Mouse (Mus musculus) neural tube, embryonic 10.5 days (tissue): ENCODE measurements around the gene Pelp1.
"Not testable (repeated sequence)": the region's sequence is repeated elsewhere in the genome, so short reads cannot be mapped to it uniquely, and the experiment has no call there.

ENCODE experiments used
- DNase-seq: peaks from one replicate; pipeline ENCODE4 v3.0.0-alpha.2; 2017; ENCODE audit warnings: low spot score; ENCODE audit errors: extremely low spot score

The Pelp1 gene

GRCm38 (mm10) chr11:70426598-70426997 lies 16.8 kb upstream of the Pelp1 start:
- not testable (repeated sequence) for DNase-seq

DNA sequence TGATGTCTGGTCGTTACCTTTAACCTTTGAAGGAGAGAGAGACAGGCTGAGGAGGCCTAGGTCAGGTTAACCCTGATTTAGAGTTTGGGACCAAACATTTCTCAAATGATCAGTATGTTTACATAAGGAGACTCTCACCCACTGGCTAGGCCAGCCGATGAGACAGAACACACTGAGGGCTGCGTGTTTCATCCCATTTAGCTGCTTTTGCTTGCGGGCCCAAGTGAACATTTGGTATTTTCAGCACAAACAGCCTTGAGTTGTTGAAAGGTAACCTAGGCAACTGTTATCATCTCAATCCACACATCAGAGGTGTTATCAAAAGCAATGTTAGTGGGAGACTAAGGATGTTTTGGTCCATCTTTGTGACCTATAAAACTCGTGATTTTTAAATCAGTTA lies 9.7 kb upstream of the Pelp1 start:
- no peak for DNase-seq

DNA sequence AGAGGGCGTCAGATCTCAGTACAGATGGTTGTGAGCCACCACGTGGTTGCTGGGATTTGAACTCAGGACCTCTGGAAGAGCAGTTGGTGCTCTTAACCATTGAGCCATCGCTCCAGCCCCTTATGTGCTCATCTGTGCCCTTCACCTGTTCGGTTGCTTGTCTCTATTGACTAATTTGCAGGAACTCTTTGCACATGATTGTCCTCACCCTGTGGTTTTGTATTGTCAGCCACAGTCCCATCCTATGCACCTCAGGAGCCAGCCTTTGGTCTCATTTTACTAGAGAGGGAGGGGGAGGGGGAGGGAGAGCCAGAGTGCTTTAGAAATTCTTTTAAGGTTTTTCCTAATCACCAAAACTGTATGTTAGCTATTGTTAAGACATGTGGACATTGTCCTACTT lies 8.4 kb upstream of the Pelp1 start:
- DNase-seq = no peak

DNA sequence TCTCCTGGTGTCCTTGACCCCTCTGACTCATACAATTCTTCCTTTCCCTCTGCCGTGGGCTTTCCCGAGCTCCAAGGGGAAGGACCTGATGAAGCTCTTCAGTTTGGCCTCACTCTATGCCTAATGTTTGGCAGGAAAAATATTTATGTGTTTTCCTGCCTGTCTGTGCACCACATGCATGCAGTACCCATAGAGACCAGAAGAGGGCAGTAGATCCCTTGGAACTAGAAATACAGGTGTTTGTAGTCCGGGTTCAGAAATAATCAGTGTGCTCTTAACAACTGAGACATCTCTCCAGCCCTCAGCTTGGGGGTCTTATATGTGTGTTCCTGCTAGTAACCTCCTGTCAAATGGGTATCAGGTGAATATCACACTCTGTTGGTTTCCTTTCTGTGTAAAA lies 4.1 kb upstream of the Pelp1 start:
- peak; percentile 85 for DNase-seq

DNA sequence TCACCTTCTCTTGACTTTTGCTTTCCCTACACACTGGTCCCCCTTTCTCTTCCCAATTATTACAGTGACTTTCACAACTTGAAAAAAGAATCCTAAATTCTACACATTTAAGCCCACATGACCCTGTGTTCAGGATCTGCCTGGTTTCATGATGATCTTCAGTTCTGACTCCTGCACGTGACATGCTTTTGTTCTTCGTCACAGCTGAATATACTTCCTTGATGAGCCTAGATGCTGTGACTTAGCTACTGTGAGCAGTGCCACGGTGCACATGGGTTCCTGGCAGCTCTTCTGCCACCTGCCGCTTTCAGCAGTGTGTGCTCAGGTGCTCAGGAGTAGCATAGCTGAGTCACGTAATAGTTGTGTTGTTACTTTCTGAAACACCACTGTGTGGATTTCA lies 2.8 kb upstream of the Pelp1 start:
- no peak for DNase-seq

GRCm38 (mm10) chr11:70410297-70410643 lies 439 bp upstream of the Pelp1 start:
- DNase-seq = no peak

DNA sequence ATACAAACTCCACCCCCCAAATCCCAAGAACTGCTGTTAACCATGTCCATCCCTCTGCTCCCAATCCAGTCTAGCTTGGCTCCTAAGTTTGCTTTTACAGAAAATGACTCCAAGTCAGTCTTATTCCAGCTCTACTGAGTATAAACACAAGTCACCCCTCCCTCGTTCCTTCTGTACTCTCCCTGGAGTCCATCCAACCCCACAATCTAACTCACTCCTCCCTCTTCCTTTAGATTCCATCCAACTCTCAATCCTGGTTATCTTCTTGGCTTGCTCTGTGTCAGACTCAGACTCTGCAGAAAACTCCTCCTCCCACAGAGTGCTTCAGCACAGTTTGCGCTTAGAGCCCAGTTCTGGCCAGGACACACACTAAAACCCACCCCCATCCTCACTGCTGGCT lies 6.2 kb downstream of the Pelp1 start:
- DNase-seq = no peak

GRCm38 (mm10) chr11:70389421-70389820 lies 20.4 kb downstream of the Pelp1 start:
- no peak for DNase-seq

- DNase-seq = no peak
These were observed 22.4 kb downstream of the Pelp1 start for GRCm38 (mm10) chr11:70387436-70387835.

- DNase-seq = no peak
These were observed 25.7 kb downstream of the Pelp1 start for GRCm38 (mm10) chr11:70384136-70384535.

DNA sequence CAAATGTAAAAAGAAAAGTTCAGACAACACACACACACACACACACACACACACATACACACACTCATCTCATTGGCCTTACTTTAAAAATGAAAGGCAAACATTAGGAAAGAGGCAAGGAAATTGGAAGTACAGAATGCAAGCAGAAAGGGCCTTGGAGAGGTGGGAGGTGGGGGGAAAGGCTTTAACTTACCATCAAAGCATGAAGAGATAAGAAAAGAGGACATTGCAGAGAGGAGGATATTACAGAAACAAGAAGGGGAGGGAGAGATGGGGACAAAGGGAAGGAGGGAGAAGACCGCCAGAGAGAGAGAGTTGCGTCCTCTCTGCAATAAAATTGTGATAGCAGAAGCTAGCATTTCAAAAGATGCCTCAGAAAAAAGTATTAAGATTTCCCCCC lies 28.5 kb downstream of the Pelp1 start:
- DNase-seq = no peak

DNA sequence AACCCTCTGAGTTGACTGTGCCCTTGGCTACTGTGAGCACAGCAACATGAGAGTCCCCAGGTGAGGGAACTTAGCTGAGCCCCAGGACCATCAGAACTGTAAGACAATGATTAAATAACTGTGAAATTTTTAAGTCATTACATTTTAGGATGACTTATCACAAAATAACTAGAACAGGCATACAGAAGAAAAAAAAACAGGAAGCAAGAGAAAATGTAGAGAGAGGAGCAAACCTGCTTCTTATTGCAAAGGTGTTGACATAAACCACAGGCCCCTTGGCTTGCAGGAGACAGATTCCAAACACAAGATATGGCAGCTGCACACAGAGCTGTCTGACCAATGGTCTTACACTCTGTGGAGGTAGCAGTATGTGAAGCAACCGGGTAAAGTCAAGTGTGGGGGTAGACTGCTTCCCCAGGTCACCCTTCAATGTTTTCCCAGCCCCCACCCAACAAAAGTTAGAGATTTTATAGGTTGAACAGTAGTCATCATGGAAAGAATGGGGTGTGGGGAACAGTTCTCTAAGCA lies 29.3 kb downstream of the Pelp1 start:
- DNase-seq = no peak

DNA sequence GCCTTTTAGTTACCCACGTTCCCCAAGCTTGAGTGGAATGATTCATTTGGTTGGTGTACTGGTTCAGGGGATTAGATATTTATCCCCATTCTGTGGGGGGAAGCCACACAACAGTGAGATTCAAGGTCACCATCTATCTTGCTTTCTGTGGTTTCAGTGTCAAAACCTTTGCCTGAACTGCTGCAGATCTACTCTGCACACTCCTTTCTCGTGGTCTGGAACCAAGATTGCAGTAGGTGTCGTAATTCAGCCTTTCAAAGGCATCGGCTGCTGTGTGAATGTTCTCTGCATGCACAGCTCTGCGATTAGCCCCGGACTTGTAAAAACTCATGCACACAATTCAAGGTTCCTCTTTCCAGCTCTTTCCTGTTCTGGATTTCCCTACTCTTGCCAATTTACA lies 33.8 kb downstream of the Pelp1 start:
- no peak for DNase-seq

GRCm38 (mm10) chr11:70374302-70374701 lies 35.5 kb downstream of the Pelp1 start:
- no peak for DNase-seq

- DNase-seq = no peak
These were observed 36.8 kb downstream of the Pelp1 start for GRCm38 (mm10) chr11:70372849-70373557.

DNA sequence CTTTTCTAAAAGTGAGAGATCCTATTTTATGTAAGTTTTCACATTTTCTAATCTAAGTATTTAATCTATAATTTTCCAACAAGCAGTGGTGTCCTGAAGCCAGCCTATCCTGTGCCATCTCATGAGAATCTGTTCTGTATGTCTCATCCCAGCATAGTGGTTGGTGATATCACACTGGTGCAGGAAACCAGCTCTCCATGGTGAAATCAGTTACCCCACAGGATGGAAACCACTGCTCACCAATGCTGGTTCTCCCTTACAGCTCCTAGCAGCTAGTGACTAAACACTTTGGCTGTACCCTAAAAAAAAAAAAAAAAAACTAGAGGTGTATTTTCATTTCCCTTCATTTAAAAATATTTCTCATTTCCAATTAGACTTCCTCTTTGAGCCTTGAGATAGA lies 37.4 kb downstream of the Pelp1 start:
- no peak for DNase-seq

DNA sequence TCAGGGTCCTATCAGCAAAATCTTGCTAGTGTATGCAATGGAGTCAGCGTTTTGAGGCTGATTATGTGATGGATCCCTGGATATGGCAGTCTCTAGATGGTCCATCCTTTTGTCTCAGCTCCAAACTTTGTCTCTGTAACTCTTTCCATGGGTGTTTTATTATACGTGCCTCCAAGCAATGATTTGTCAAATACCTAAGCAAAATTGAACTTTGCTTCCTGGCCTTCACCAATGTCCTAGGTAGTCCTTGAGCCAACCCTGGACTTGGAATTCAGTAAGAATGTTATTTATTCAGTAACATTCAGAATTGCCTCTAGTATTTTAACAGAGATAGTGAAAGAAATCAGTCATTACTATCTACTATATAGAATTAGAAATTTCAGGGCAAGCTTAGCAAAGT lies 41.2 kb downstream of the Pelp1 start:
- not testable (repeated sequence) for DNase-seq

- DNase-seq = not testable (repeated sequence)
These were observed 42.1 kb downstream of the Pelp1 start for GRCm38 (mm10) chr11:70367701-70368100.

- no peak for DNase-seq
These were observed 58.0 kb downstream of the Pelp1 start, which contains the start of gene Alox15 for GRCm38 (mm10) chr11:70351868-70352267. Alox15 (minus strand) TSS chr11:70352031.

- no peak for DNase-seq
These were observed 61.2 kb downstream of the Pelp1 start for GRCm38 (mm10) chr11:70348630-70349029.

GRCm38 (mm10) chr11:70347861-70348260 lies 62.0 kb downstream of the Pelp1 start:
- no peak for DNase-seq

- no peak for DNase-seq
These were observed 64.3 kb downstream of the Pelp1 start for GRCm38 (mm10) chr11:70345546-70345945.

GRCm38 (mm10) chr11:70345061-70345460 lies 64.8 kb downstream of the Pelp1 start:
- DNase-seq = no peak
